Mouse (Mus musculus): ENCODE results near the gene Abcb1a.

Abcb1a gene

GRCm38 (mm10) chr5:8659911-8660737 is at the start of gene Abcb1a:
Abcb1a (plus strand) TSS chr5:8660077.
- DNase-seq (ENCODE audit: low read depth, low spot score) = peak; percentile 55

GRCm38 (mm10) chr5:8622071-8622595 is 37.7 kb upstream of the Abcb1a start:
- DNase-seq (ENCODE audit: low read depth, low spot score) = peak; percentile 72

- peak; percentile 98 for DNase-seq (ENCODE audit: low read depth, low spot score)
These were observed 37.2 kb upstream of the Abcb1a start, which contains the start of gene Rundc3b for GRCm38 (mm10) chr5:8622596-8623231. Rundc3b (minus strand) TSS chr5:8622952.

GRCm38 (mm10) chr5:8632901-8633300 is 27.0 kb upstream of the Abcb1a start:
- DNase-seq (ENCODE audit: low read depth, low spot score) = no peak

- DNase-seq (ENCODE audit: low read depth, low spot score) = no peak
These were observed 25.3 kb upstream of the Abcb1a start for GRCm38 (mm10) chr5:8634489-8634975.

GRCm38 (mm10) chr5:8648300-8648699 is 11.6 kb upstream of the Abcb1a start:
- DNase-seq (ENCODE audit: low read depth, low spot score) = no peak

- no peak for DNase-seq (ENCODE audit: low read depth, low spot score)
These were observed 11.1 kb upstream of the Abcb1a start for GRCm38 (mm10) chr5:8648774-8649173.

GRCm38 (mm10) chr5:8652085-8652484 is 7.8 kb upstream of the Abcb1a start:
- DNase-seq (ENCODE audit: low read depth, low spot score) = no peak

- no peak for DNase-seq (ENCODE audit: low read depth, low spot score)
These were observed 868 bp downstream of the Abcb1a start for GRCm38 (mm10) chr5:8660738-8661151.

GRCm38 (mm10) chr5:8664678-8665077 is 4.8 kb downstream of the Abcb1a start:
- DNase-seq (ENCODE audit: low read depth, low spot score) = no peak

- DNase-seq (ENCODE audit: low read depth, low spot score) = no peak
These were observed 8.0 kb downstream of the Abcb1a start for GRCm38 (mm10) chr5:8667758-8668474.

- no peak for DNase-seq (ENCODE audit: low read depth, low spot score)
These were observed 9.7 kb downstream of the Abcb1a start for GRCm38 (mm10) chr5:8669606-8670005.

- DNase-seq (ENCODE audit: low read depth, low spot score) = no peak
These were observed 15.5 kb downstream of the Abcb1a start for GRCm38 (mm10) chr5:8675262-8675951.

- DNase-seq (ENCODE audit: low read depth, low spot score) = no peak
These were observed 16.0 kb downstream of the Abcb1a start for GRCm38 (mm10) chr5:8675952-8676262.

- no peak for DNase-seq (ENCODE audit: low read depth, low spot score)
These were observed 21.3 kb downstream of the Abcb1a start for GRCm38 (mm10) chr5:8681166-8681565.

- DNase-seq (ENCODE audit: low read depth, low spot score) = no peak
These were observed 23.8 kb downstream of the Abcb1a start for GRCm38 (mm10) chr5:8683686-8684085.

GRCm38 (mm10) chr5:8686071-8686470 is 26.2 kb downstream of the Abcb1a start:
- no peak for DNase-seq (ENCODE audit: low read depth, low spot score)

GRCm38 (mm10) chr5:8687550-8687949 is 27.7 kb downstream of the Abcb1a start:
- DNase-seq (ENCODE audit: low read depth, low spot score) = no peak

GRCm38 (mm10) chr5:8716061-8716460 is 56.2 kb downstream of the Abcb1a start:
- DNase-seq (ENCODE audit: low read depth, low spot score) = no peak

- DNase-seq (ENCODE audit: low read depth, low spot score) = no peak
These were observed 59.7 kb downstream of the Abcb1a start for GRCm38 (mm10) chr5:8719556-8719955.

GRCm38 (mm10) chr5:8722224-8722623 is 62.3 kb downstream of the Abcb1a start:
- no peak for DNase-seq (ENCODE audit: low read depth, low spot score)

Data from ZHBTc4 (cell line).